Mouse (Mus musculus): Measurements from ENCODE around the gene Clca3a2. TPM values are rescaled to one million over a fixed set of nuclear protein-coding genes. Genes with fewer than 3 reads are reported as not detected.

Gene Clca3a2
- total and polyA plus RNA-seq, 3 experiments, result 0.08 to 1.5 TPM; not detected in 1

DNA sequence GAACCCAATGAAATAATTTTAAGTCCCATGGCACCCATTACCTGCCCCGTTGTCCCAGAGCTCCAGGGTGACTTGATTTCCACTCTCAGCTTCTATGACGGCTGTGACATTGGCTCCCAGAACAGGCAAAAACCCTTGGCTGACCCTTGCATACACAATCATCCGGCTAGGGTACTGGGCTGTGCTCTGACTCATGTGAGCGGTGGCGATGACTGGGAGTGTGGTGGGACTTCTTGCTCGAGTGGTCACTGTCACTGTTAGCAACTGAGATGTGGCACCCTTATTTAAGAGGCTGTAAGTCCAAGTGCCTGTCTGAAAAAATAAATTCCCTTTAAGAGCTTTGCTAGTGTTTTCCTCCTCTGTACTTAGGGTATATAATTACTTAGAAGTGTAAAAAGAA is 8.0 kb upstream of the Clca3a2 start:
- TF ChIP-seq SMC3 (IDR thresholded peaks at IDR 0.05; ENCODE audit: low read depth, low read length) (0 out of 2 replicates have a peak, but pooled peaks have one; percentile 4), EP300 (IDR thresholded peaks at IDR 0.05; ENCODE audit: low read depth in 1 of 2, low read length in 2 of 2) (no peak)
- Histone ChIP-seq H3K4me1 (ENCODE audit: control insufficient read depth in 1 of 2, insufficient read depth in 2 of 2, low read length in 2 of 2) (peaks cover 2 to 6% of the 10 kb centered on the region in 2 experiments; a peak in 2 of 4 replicates), H3K9ac (ENCODE audit: control insufficient read depth, low read depth, low read length, poor library complexity, severe bottlenecking) (no peak overlapping the region), H3K9me3 (replicated peaks; ENCODE audit: insufficient read depth, low read length) (no peaks in the 10 kb centered on the region), H3K79me2 (ENCODE audit: control insufficient read depth, insufficient read depth, low read length, poor library complexity) (no peaks in the 10 kb centered on the region), H3K27ac (ENCODE audit: control insufficient read depth, low read depth, low read length) (no peak overlapping the region), H3K27me3 (ENCODE audit: control insufficient read depth in 1 of 2, insufficient read depth in 2 of 2, low read length in 2 of 2) (no peaks in the 10 kb centered on the region), H3K4me3 (ENCODE audit: control insufficient read depth in 1 of 2, insufficient read depth in 1 of 2, low read depth in 2 of 2, low read length in 2 of 2) (no peak overlapping the region), H3K36me3 (ENCODE audit: control insufficient read depth in 1 of 2, insufficient read depth in 2 of 2, low read length in 2 of 2) (peaks cover 0 to 5% of the 10 kb centered on the region in 2 experiments; a peak in 2 of 4 replicates)
- no peak for DNase-seq (ENCODE audit: low read depth, low spot score)

DNA sequence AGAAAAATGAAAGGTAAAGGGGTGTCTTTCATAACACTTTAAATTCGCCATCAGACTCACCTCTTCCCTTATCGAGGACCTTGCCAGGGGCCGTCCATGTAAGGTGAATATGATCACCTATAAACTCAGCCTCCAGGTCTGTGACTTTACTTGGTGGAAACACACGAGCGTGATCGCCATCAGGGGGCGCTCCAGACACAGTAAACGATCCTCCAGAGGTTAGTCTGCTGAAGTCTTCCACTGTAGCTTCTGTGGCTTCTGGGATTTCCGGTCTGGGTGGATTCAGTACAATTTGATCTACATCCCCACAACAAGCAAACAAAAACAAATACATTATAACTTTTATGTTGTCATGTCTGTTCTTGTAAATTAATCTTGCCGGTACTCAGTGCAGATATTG is 5.9 kb upstream of the Clca3a2 start:
- Histone ChIP-seq H3K36me3 (ENCODE audit: control insufficient read depth in 1 of 2, insufficient read depth in 2 of 2, low read length in 2 of 2) (peaks cover 0 to 9% of the 10 kb centered on the region in 2 experiments; a peak in 2 of 4 replicates), H3K4me1 (ENCODE audit: control insufficient read depth in 1 of 2, insufficient read depth in 2 of 2, low read length in 2 of 2) (peaks cover 2 to 6% of the 10 kb centered on the region in 2 experiments; a peak in 2 of 4 replicates), H3K27ac (ENCODE audit: control insufficient read depth, low read depth, low read length) (no peak overlapping the region), H3K79me2 (ENCODE audit: control insufficient read depth, insufficient read depth, low read length, poor library complexity) (no peaks in the 10 kb centered on the region), H3K27me3 (ENCODE audit: control insufficient read depth in 1 of 2, insufficient read depth in 2 of 2, low read length in 2 of 2) (no peaks in the 10 kb centered on the region), H3K9me3 (replicated peaks; ENCODE audit: insufficient read depth, low read length) (no peaks in the 10 kb centered on the region), H3K4me3 (ENCODE audit: control insufficient read depth in 1 of 2, insufficient read depth in 1 of 2, low read depth in 2 of 2, low read length in 2 of 2) (no peak overlapping the region), H3K9ac (ENCODE audit: control insufficient read depth, low read depth, low read length, poor library complexity, severe bottlenecking) (no peak overlapping the region)
- peak; percentile 90 for DNase-seq (ENCODE audit: low read depth, low spot score)
- TF ChIP-seq SIN3A (IDR thresholded peaks at IDR 0.05; ENCODE audit: low read length) (peak; percentile 50; the same call in 1 of the 2 replicates), TCF12 (IDR thresholded peaks at IDR 0.05; ENCODE audit: low read depth, low read length) (no peak), RAD21 (IDR thresholded peaks at IDR 0.05; ENCODE audit: low read depth, low read length) (peak; percentile 95), CTCF (IDR thresholded peaks at IDR 0.05 in 2 of 3, conservative IDR thresholded peaks at IDR 0.05 in 1 of 3; ENCODE audit: control insufficient read depth in 1 of 3, insufficient read depth in 1 of 3, low read depth in 2 of 3, low read length in 3 of 3, poor library complexity in 1 of 3, severe bottlenecking in 1 of 3) (peak; percentile 77 to 95 (median 88)), SMC3 (IDR thresholded peaks at IDR 0.05; ENCODE audit: low read depth, low read length) (peak; percentile 98), ZC3H11A (IDR thresholded peaks at IDR 0.05; ENCODE audit: low read depth, low read length) (peak; percentile 95), MEF2A (IDR thresholded peaks at IDR 0.05; ENCODE audit: extremely low read depth, insufficient replicate concordance, low read depth, low read length, poor library complexity, severe bottlenecking) (no peak), KAT2A (conservative IDR thresholded peaks at IDR 0.05; ENCODE audit: low read depth, low read length) (no peak)

DNA sequence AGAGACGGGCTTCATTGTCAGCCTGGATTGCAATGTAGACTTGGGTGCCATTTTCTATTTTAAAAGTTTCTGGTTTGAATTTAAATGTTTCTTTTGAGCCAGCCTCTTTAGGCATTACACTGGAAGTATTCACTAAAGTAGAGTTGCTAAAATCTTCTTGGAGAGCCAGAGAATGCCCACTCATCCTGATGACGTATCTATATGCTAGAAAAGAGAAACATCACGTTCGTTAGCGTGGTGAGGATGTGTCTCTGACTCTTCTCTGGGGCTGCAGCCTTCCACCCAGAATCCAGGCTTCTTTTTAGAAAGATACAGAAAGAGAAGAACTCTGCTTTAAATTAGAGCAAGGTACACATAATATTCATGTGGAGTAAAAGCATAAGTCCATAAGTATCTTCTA is 4.0 kb upstream of the Clca3a2 start:
- no peak overlapping the region for H3K27ac ChIP-seq (ENCODE audit: control insufficient read depth, low read depth, low read length)
- H3K4me3 ChIP-seq (ENCODE audit: control insufficient read depth in 1 of 2, insufficient read depth in 1 of 2, low read depth in 2 of 2, low read length in 2 of 2), result no peak overlapping the region
- no peaks in the 10 kb centered on the region for H3K79me2 ChIP-seq (ENCODE audit: control insufficient read depth, insufficient read depth, low read length, poor library complexity)
- H3K36me3 ChIP-seq (ENCODE audit: control insufficient read depth in 1 of 2, insufficient read depth in 2 of 2, low read length in 2 of 2), result peaks cover 0 to 10% of the 10 kb centered on the region in 2 experiments; a peak in 2 of 4 replicates
- H3K9me3 ChIP-seq (replicated peaks; ENCODE audit: insufficient read depth, low read length), result no peaks in the 10 kb centered on the region
- H3K27me3 ChIP-seq (ENCODE audit: control insufficient read depth in 1 of 2, insufficient read depth in 2 of 2, low read length in 2 of 2), result no peaks in the 10 kb centered on the region
- TF ChIP-seq SMC3 (IDR thresholded peaks at IDR 0.05; ENCODE audit: low read depth, low read length), result no peak
- no peak overlapping the region for H3K9ac ChIP-seq (ENCODE audit: control insufficient read depth, low read depth, low read length, poor library complexity, severe bottlenecking)
- DNase-seq (ENCODE audit: low read depth, low spot score), result no peak
- H3K4me1 ChIP-seq (ENCODE audit: control insufficient read depth in 1 of 2, insufficient read depth in 2 of 2, low read length in 2 of 2), result peaks cover 2 to 8% of the 10 kb centered on the region in 2 experiments; a peak in 2 of 4 replicates
